Mouse (Mus musculus): ENCODE data around the gene Dedd. TPM values are rescaled to one million over a fixed set of nuclear protein-coding genes. Genes with fewer than 3 reads are reported as not detected.

The Dedd gene
- polyA plus RNA-seq, 2 experiments from 2014 or later, result 33.7 to 35.2 TPM

DNA sequence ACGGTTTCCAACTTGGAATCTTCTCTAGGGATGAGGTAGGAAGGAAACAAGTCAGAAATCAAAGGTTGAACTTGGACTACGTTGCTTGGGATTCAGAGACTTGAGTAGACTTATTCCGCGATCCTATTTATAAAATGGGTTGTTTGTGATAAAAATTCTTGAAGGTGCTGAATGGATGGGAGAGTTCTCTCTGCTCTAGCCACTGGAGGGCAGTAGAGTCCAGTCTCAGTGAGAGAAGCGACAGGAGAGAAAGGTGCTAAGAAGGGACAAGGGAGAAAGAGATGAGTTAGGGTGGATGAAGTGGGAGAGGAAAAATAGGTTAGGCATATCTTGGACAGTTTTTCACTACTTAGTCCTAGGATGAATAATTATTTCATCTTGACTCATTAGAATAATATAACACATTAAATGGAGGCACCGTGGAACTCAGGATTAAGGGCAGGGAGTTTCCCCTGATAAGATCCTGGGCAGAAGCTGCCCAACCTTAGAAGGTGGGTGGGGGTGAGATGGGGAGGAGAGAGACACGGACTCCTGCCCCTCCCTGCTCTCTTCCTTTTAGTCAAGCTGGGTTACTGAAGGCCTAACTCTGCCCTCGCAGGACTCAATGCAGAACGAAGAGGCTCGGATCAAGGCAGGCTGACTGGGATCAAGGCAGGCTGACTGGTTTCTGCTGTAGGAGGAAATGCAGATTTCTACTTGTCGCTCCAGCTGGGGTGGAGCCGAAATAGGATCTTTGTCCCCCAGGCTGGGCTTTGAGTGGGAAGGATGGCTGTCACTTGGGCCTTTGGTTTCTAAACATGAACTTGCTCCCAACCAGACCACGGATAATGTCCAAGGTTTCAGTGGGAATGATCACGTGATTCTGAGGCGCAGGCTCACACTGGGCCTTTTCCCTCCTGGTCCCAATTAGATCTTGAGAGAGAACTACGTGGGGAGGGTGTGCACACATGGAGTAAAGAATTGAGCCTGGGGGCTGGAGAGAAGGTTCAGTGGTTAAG is 32.5 kb downstream of the Dedd start:
- ATAC-seq, result peak; percentile 66

- no peak for ATAC-seq
Observed at GRCm38 (mm10) chr1:171365934-171366333, 37.0 kb downstream of the Dedd start.

DNA sequence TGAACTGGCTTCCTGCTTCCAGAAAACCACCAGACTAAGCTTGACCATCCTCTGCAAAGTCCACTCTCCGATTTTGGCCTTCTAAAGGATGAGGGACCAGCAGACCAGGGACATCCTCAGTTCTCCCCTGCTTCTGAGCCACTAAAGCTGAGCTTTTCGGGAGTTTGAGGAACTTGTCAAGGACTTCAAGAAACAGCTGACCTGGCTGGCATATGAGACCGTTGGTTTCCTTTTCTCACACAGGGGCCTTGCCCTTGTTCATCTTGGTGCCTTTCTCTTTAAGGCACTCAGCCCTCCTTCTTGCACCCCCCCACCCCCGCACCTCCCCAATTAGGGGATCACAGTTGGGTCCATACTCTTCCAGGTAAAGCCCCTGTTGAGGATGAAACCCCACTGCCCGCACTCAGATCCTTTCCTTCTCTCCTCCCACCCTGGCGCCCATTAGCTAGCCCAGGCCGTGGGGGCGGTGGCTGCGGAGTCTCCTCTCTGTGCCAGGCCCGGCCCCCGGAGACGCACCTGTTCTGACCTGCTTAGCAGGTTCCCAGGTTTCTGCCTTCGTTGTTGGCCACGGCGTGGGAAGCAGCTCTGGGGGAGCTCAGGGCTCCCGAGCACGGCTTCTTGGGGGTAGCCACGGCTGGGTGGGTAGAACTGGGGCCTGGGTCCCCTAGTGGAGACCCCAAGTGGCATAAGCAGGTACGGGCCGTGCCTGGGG is 41.1 kb downstream of the Dedd start, which contains the start of gene Nectin4:
Gene Nectin4, plus strand, starts transcription at position 255 of the 712 bp plus-strand sequence.
- ATAC-seq, result no peak

GRCm38 (mm10) chr1:171372880-171373279 is 43.9 kb downstream of the Dedd start:
- no peak for ATAC-seq

- ATAC-seq, result no peak
Observed at GRCm38 (mm10) chr1:171373946-171374345, 45.0 kb downstream of the Dedd start.

DNA sequence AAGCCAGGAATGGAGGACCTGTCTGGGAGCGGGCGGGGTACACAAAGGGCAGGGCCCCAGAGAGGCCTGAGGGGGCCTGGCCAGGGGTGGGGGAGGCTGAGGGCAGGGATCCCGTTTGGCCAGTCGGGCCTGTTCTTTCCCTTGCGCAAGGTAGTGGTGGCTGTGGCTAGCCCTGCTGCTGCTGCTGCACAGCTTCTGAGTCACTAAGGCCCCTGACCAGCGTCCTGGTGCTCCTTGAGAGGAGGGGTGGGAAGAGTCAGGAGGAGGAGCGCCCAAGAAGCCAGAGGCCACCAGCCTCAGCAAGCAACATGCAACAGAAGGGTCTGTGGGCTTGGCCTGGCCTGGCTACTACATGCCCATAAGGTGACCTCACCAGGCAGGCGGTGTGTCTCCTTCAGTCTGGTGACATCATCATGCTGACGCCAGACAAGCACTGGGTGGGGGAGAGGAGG is 46.7 kb downstream of the Dedd start:
- no peak for ATAC-seq

DNA sequence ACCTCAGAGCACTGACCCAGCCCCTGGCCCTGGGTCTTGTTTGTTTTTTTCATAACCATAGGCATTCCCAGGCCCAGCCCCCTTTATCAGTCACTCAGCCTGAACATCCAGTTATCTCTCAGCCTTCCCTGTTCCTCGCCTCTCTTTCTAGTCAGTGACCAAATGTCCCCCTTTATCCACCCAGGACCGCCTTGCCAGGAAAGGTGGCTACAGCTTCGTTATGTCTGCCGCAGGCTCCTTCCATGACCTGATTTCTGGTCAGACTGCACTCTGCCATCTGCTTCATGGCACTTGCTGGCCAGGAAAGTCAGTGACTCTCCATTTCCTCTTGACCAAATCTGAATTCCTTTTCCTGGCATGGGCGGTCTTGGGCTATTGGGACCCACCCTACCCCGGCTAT is 49.4 kb downstream of the Dedd start:
- no peak for ATAC-seq

DNA sequence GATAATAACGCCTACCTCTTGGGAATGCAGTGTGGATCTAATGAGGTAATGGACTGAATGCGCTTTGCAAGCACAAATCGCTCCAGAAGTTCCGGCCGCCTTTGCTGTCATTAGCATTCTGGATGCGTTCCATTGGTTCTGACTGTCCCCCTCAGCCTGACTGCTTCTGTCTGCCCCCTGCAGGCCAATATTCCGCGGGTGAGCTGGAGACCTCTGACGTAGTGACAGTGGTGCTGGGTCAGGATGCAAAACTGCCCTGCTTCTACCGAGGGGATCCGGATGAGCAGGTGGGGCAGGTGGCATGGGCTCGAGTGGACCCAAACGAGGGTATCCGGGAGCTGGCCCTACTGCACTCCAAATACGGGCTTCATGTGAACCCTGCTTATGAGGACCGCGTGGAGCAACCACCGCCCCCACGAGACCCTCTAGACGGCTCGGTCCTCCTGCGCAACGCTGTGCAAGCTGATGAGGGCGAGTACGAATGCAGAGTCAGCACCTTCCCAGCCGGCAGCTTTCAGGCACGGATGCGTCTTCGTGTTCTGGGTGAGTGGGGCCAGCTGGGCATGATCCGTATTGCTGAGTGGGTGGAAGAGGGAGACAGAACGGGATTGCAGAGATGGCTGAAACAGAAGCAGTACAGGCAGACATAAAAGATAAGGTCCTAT is 51.1 kb downstream of the Dedd start:
- peak; percentile 95 for ATAC-seq

DNA sequence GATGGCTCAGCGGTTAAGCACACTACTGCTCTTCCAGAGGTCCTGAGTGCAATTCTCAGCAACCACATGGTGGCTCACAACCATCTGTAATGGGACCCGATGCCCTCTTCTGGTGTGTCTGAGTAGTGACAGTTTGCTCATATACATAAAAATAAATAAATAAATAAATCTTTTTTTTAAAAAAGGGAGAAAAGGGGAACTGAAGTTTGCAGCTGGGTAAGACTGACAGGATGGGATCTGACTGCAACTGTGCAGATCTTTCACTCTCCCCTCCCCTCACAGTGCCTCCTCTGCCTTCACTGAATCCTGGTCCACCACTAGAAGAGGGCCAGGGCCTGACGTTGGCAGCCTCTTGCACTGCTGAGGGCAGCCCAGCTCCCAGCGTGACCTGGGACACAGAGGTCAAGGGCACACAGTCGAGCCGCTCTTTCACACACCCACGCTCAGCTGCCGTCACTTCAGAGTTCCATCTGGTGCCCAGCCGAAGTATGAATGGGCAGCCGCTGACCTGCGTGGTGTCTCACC is 53.2 kb downstream of the Dedd start:
- ATAC-seq, result no peak

- ATAC-seq, result no peak
Observed at GRCm38 (mm10) chr1:171384361-171384760, 55.4 kb downstream of the Dedd start.

GRCm38 (mm10) chr1:171385171-171385570 is 56.2 kb downstream of the Dedd start:
- no peak for ATAC-seq

DNA sequence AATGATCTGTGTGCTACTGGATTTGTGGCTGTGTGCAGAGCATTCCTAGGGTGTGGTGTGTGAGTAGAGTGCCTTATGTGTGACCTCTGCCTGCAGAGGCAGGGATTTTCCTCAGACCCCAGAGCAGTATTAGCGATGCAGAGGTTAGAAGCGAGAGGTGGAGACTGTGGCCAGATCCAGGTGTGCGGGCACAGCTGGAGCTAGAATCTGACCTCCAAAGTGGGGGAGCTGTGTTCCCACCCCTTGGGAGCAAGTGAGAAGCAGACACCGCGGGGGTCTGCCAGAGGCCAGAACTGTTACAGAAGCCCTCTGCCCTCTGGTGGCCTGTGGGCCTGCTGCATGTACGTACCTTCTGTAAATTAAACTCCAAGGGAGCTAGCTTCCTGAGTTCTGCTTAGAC is 58.2 kb downstream of the Dedd start:
- no peak for ATAC-seq

- peak; percentile 90 for ATAC-seq
Observed at GRCm38 (mm10) chr1:171388376-171389102, 59.6 kb downstream of the Dedd start, which contains the start of gene Arhgap30. Arhgap30 (plus strand) TSS chr1:171388954.

DNA sequence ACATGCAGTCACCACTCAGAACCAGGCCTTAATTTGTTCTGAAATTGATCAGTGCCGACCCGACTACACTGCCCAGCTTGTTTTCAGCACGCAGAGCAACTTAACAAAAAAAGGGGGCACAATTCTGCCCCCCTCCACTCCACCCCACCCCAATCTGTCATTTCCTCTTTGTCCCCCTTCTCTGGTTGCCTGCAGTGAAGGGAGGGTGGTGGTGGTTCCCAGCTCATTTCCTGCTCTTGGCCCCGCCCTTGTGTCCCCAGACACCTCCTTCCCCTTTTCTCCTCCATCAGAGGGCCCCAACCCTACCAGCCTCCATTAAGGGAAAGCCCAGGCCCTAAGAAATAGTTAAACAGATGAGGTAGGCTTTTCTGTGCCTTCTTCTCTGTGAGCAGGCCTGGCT is 61.2 kb downstream of the Dedd start:
- ATAC-seq, result peak; percentile 69

Other genes with a start within 250 kb of the Dedd start
- 1 to 10 TPM; 2.1 to 2.4 TPM for gene Cfap126, start 215.2 kb upstream of the Dedd start, polyA plus RNA-seq (2017; shearing (Covaris generic))
- gene Sdhc, start 178.5 kb upstream of the Dedd start, polyA plus RNA-seq (2017; shearing (Covaris generic)), result 100 to 1,000 TPM; 102 to 131 TPM
- gene Mpz, start 178.4 kb upstream of the Dedd start, polyA plus RNA-seq (2017; shearing (Covaris generic)), result not detected
- not detected for gene Pcp4l1, start 132.9 kb upstream of the Dedd start, polyA plus RNA-seq (2017; shearing (Covaris generic))
- gene Nr1i3, start 115.2 kb upstream of the Dedd start, polyA plus RNA-seq (2017; shearing (Covaris generic)), result under 1 TPM; 0.40 to 0.66 TPM
- gene Tomm40l, start 106.6 kb upstream of the Dedd start, polyA plus RNA-seq (2017; shearing (Covaris generic)), result 10 to 100 TPM; 25.1 to 27.8 TPM
- not detected for gene Apoa2, start 104.1 kb upstream of the Dedd start, polyA plus RNA-seq (2017; shearing (Covaris generic))
- 1 to 10 TPM; 1.7 to 4.0 TPM for gene Fcer1g, start 94.8 kb upstream of the Dedd start, polyA plus RNA-seq (2017; shearing (Covaris generic))
- under 1 TPM in 1 of 2 experiments, not detected in 1; 0.09 TPM for gene Adamts4, start 78.7 kb upstream of the Dedd start, polyA plus RNA-seq (2017; shearing (Covaris generic))
- gene Ndufs2, start 77.8 kb upstream of the Dedd start, polyA plus RNA-seq (2017; shearing (Covaris generic)), result 100 to 1,000 TPM; 108 to 141 TPM
- gene B4galt3, start 58.8 kb upstream of the Dedd start, polyA plus RNA-seq (2017; shearing (Covaris generic)), result 10 to 100 TPM; 33.1 to 35.7 TPM
- 10 to 100 TPM; 53.6 to 58.0 TPM for gene Ppox, start 48.0 kb upstream of the Dedd start, polyA plus RNA-seq (2017; shearing (Covaris generic))
- 10 to 100 TPM; 11.8 to 19.8 TPM for gene Usp21, start 41.2 kb upstream of the Dedd start, polyA plus RNA-seq (2017; shearing (Covaris generic))
- gene Ufc1, start 34.1 kb upstream of the Dedd start, polyA plus RNA-seq (2017; shearing (Covaris generic)), result 100 to 1,000 TPM; 100 to 110 TPM
- 10 to 100 TPM; 26.3 to 29.7 TPM for gene Nit1, start 16.5 kb downstream of the Dedd start, polyA plus RNA-seq (2017; shearing (Covaris generic))
- gene Pfdn2, start 16.5 kb downstream of the Dedd start, polyA plus RNA-seq (2017; shearing (Covaris generic)), result 10 to 100 TPM; 34.7 to 60.5 TPM
- under 1 TPM in 1 of 2 experiments, not detected in 1; 0.48 TPM for gene Klhdc9, start 31.7 kb downstream of the Dedd start, polyA plus RNA-seq (2017; shearing (Covaris generic))
- under 1 TPM in 1 of 2 experiments, not detected in 1; 0.09 TPM for gene Nectin4, start 41.0 kb downstream of the Dedd start, polyA plus RNA-seq (2017; shearing (Covaris generic))
- gene Arhgap30, start 59.8 kb downstream of the Dedd start, polyA plus RNA-seq (2017; shearing (Covaris generic)), result 10 to 100 TPM; 71.7 to 78.8 TPM
- gene Usf1, start 82.2 kb downstream of the Dedd start, polyA plus RNA-seq (2017; shearing (Covaris generic)), result 10 to 100 TPM; 41.0 to 43.1 TPM
- 1 to 10 TPM; 5.9 to 10.0 TPM for gene Tstd1, start 89.7 kb downstream of the Dedd start, polyA plus RNA-seq (2017; shearing (Covaris generic))
- gene F11r, start 108.4 kb downstream of the Dedd start, polyA plus RNA-seq (2017; shearing (Covaris generic)), result under 1 TPM in 1 of 2 experiments, not detected in 1; 0.18 TPM
- gene Alyref2, start 174.3 kb downstream of the Dedd start, polyA plus RNA-seq (2017; shearing (Covaris generic)), result 10 to 100 TPM in 1 of 2 experiments, 1 to 10 TPM in 1; 8.9 to 11.1 TPM
- gene Itln1, start 206.1 kb downstream of the Dedd start, polyA plus RNA-seq (2017; shearing (Covaris generic)), result not detected
- gene Cd244a, start 230.0 kb downstream of the Dedd start, polyA plus RNA-seq (2017; shearing (Covaris generic)), result 1 to 10 TPM; 1.0 to 1.4 TPM